Mouse (Mus musculus): ENCODE results near the gene Slc22a14. TPM values are rescaled to one million over a fixed set of nuclear protein-coding genes. Genes with fewer than 3 reads are reported as not detected.
"Not testable (repeated sequence)": the region's sequence is repeated elsewhere in the genome, so short reads cannot be mapped to it uniquely, and the experiment has no call there.

The Slc22a14 gene
- 0.17 TPM in 1 of 2 replicates, not detected in the other for polyA plus RNA-seq (2012; rRNA removed)

- WGBS, result 68% methylated on average over 7 of the region's 7 CpGs
- no peak for DNase-seq (ENCODE audit: low read depth, low spot score)
Observed at GRCm38 (mm10) chr9:119365284-119365683, at the start of gene Slc22a14. Slc22a14 (minus strand) TSS chr9:119365553.

- 77% methylated on average over 5 of the region's 5 CpGs for WGBS
- DNase-seq (ENCODE audit: low read depth, low spot score), result no peak
Observed at GRCm38 (mm10) chr9:119409864-119410263, 44.5 kb upstream of the Slc22a14 start.

DNA sequence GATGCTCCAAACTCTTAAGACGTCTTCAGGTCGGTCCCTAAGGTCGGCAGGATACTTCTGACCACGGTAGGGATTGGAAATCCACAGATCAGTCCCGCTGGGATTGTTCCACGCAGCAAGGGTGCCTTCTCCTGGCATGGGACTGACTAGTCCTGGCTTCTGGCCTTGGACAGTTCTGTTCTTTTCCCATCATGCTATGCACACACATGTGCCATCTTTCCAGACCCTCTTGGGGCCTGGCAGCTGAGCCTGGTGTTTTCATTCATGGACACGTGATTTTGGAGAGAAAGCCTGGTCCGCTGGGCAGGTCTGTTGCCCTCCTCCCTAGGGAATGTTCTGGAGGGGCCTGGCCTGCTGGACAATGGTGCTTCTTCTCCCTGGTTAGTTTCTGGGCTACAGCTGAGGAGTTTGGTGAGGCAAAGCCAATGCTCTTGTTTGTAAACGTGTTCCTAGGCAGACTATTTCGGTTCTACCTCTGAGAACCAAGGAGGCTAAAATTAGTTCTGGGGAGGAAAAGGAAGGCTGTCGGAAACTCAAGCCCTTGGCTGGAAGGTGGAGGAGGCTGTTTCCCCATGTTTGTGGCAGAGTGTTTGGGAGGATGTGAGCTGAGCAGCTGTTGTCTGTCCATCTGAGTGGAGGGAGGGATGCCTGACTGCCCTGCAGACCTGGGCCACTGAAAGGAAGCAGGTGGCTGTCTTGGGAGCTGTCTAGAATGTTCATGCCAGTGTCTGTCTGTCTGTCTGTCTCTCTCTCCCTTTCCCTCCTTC is 43.7 kb upstream of the Slc22a14 start:
- 73% methylated on average over 11 of the region's 11 CpGs for WGBS

DNA sequence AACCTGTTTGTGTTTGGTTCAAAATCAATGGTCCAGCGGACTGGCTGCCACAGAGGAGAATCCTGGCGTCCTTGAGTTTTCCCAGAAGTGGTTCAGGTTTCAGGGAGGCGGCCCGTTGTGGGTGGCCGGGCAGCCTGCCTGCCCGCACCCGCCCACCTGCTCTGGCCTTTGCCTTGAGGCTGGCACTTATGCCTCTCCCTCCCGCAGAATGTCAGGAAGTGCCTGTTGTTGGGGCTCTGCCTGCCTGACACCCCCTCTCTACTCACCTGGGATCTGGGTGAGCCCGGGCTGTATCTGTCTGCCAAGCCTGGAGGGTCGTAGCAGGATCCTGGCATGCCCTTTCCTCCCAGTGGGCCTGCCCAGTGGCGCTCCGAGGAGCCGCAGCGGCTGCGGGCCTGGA is 42.5 kb upstream of the Slc22a14 start:
- 73% methylated on average over 15 of the region's 15 CpGs for WGBS
- DNase-seq (ENCODE audit: low read depth, low spot score), result no peak

More for the DNA sequence above, 43.7 kb upstream of the Slc22a14 start:
- no peak for DNase-seq (ENCODE audit: low read depth, low spot score)

- DNase-seq (ENCODE audit: low read depth, low spot score), result no peak
- WGBS, result 87% methylated on average over 5 of the region's 5 CpGs
Observed at GRCm38 (mm10) chr9:119404090-119404489, 38.7 kb upstream of the Slc22a14 start.

GRCm38 (mm10) chr9:119403236-119403641 is 37.9 kb upstream of the Slc22a14 start:
- DNase-seq (ENCODE audit: low read depth, low spot score), result no peak
- WGBS, result under 1% methylated on average over 26 of the region's 26 CpGs

- 1% methylated on average over 124 of the region's 127 CpGs for WGBS
- no peak for DNase-seq (ENCODE audit: low read depth, low spot score)
Observed at GRCm38 (mm10) chr9:119402253-119403235, 37.2 kb upstream of the Slc22a14 start.

- DNase-seq (ENCODE audit: low read depth, low spot score), result peak; percentile 60
- under 1% methylated on average over 29 of the region's 32 CpGs for WGBS
Observed at GRCm38 (mm10) chr9:119401801-119402214, 36.5 kb upstream of the Slc22a14 start, which contains the start of gene Acvr2b. Acvr2b (plus strand) TSS chr9:119402118.

DNA sequence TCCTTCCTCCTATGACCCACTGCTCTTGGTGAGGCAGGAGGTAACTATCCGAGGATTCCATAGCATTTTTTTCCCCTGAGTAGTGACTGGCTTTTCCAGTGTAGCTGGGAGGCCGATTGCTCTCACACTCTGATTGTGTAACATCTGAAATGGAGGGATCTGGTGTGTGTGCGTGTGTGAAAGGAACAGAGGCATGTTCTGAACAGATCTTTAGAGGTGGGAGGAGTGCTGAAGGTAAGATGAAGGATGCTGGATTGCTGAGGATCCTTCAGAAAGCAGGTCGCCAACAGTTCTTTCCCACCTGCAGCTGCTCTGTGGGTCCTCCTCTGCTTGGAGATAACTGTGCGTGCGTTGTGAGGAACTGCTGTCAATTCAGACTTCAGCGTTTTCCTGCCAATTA is 36.0 kb upstream of the Slc22a14 start:
- DNase-seq (ENCODE audit: low read depth, low spot score), result no peak

DNA sequence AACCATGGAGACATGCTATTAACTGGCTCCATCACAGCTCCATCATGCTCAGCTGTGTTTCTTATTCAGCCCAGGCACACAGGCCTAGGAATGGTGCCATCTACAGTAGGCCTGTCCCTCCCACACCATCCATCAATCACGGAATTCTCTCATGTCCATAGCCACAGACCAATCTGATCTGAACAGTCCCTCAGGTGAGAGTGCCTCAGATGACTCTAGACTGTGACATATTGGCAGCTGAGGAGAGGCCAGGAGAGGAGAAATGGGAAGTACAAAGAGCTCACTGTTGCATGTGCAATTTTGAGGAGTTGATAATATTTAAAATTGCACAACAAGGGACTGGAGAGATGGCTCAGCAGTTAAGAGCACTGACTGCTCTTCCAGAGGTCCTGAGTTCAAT is 29.5 kb upstream of the Slc22a14 start:
- 62% methylated on average over 1 of the region's 1 CpGs for WGBS
- no peak for DNase-seq (ENCODE audit: low read depth, low spot score)

More for the DNA sequence above, 36.0 kb upstream of the Slc22a14 start:
- WGBS, result under 1% methylated on average over 7 of the region's 7 CpGs

DNA sequence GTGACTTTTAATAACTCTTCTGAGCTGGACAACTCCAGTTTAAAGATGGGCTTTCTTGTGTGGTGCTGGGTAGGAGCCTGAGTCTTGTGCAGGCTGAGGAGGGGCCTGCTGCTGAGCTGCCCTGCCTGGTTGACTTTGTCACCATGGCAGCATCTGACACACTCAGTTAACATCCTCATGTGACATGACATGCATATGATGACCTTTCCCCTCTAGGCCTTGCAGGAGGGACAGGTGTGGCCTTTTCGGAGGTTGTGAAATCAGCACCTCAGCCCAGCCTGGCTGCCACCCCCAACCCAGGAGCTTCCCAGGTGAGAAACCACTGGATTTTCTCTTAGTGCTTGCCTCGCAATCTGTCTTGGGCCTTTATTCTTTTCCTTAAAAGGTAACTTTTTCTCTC is 24.9 kb upstream of the Slc22a14 start:
- DNase-seq (ENCODE audit: low read depth, low spot score), result no peak
- 89% methylated on average over 2 of the region's 2 CpGs for WGBS

DNA sequence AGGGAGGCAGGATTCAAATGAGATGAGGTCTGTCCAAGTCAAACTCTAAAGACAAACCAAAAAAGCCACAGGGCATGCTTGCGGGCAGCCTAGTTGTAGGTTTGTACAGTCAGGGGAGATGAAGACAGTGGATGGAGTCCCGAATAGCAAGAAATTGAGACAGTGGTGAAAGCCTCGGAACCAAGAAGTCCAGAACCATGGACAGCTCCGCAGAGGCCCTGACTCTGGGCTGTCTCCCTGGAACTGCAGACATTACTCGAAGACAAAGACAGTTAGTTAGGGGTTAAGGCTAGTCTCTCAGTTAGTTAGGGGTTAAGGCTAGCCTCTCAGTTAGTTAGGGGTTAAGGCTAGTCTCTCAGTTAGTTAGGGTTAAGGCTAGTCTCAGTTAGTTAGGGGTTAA is 23.6 kb upstream of the Slc22a14 start:
- WGBS, result 56% methylated on average over 5 of the region's 5 CpGs
- DNase-seq (ENCODE audit: low read depth, low spot score), result no peak

GRCm38 (mm10) chr9:119382603-119383002 is 17.2 kb upstream of the Slc22a14 start:
- no peak for DNase-seq (ENCODE audit: low read depth, low spot score)
- 70% methylated on average over 6 of the region's 6 CpGs for WGBS

GRCm38 (mm10) chr9:119378231-119378630 is 12.9 kb upstream of the Slc22a14 start:
- DNase-seq (ENCODE audit: low read depth, low spot score), result no peak

GRCm38 (mm10) chr9:119375556-119375955 is 10.2 kb upstream of the Slc22a14 start:
- 79% methylated on average over 6 of the region's 6 CpGs for WGBS
- no peak for DNase-seq (ENCODE audit: low read depth, low spot score)

More at GRCm38 (mm10) chr9:119378231-119378630, 12.9 kb upstream of the Slc22a14 start:
- 80% methylated on average over 4 of the region's 4 CpGs for WGBS

DNA sequence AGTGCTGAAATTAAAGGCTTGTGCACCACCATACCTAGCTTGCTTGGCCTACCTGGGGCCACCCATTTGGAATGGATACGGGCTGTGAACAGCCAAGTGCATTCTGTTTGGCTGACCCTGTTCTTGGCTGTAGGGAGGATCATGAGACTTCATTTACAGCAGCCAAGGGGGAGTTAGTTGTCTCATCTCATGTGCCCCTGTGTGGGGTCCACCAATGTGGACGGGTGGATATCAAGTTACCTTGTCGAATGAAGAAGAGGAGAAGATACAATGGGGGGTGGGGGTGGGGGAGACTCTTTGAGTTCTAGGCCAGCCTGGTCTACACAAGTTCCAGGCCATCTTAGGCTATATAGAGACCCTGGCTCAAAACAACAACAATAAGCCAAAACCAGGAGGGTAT is 9.7 kb upstream of the Slc22a14 start:
- WGBS, result 92% methylated on average over 3 of the region's 3 CpGs
- no peak for DNase-seq (ENCODE audit: low read depth, low spot score)

DNA sequence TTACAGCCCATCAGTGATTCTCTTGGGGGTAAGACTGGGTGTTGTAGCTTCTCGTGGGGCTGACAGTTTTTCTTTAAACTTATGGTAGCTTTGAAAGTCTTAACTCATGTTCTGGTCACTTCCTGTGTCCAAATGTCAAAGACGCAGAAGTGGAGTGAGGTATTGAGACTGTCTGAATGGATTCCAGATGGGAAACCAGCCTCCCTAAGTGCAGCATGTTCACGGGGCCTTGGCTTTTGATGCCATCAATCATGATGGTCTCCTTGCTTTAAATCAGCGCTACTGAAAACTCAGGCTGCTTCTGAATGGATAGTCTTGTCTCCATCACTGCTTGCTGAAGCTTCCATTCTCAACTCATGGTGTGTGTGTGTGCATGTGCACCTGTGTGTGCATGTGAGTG is 5.9 kb upstream of the Slc22a14 start:
- no peak for DNase-seq (ENCODE audit: low read depth, low spot score)
- 81% methylated on average over 4 of the region's 4 CpGs for WGBS

GRCm38 (mm10) chr9:119370770-119371169 is 5.4 kb upstream of the Slc22a14 start:
- WGBS, result 80% methylated on average over 4 of the region's 4 CpGs
- DNase-seq (ENCODE audit: low read depth, low spot score), result not testable (repeated sequence)

DNA sequence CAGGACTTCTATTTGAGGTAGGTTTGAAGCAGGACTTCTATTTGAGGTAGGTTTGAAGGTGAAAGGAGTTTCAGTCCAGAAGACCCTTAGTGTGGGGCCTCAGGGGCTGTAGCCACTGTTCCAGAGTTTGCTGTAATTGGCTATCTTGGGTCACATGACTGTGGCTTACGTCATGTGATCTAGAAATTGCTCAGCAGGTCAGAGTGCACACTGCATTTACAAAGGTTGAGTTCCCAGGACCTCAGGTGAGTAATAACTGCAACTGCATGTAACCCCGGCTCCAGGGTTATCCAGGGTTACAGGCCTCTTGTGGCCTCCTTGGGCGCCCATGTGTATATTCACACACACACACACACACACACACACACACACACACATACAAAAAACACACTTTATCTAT is 3.0 kb upstream of the Slc22a14 start:
- no peak for DNase-seq (ENCODE audit: low read depth, low spot score)
- 82% methylated on average over 3 of the region's 3 CpGs for WGBS

- no peak for DNase-seq (ENCODE audit: low read depth, low spot score)
- WGBS, result 84% methylated on average over 12 of the region's 12 CpGs
Observed at GRCm38 (mm10) chr9:119363229-119363628, 2.1 kb downstream of the Slc22a14 start.

All from large intestine, adult 2 months (tissue).